Mouse (Mus musculus): ENCODE results near the gene Nup43. TPM values are rescaled to one million over a fixed set of nuclear protein-coding genes. Genes with fewer than 3 reads are reported as not detected.

Gene Nup43
- polyA plus RNA-seq, 1 experiment from 2014 or later, result 44.8 TPM

DNA sequence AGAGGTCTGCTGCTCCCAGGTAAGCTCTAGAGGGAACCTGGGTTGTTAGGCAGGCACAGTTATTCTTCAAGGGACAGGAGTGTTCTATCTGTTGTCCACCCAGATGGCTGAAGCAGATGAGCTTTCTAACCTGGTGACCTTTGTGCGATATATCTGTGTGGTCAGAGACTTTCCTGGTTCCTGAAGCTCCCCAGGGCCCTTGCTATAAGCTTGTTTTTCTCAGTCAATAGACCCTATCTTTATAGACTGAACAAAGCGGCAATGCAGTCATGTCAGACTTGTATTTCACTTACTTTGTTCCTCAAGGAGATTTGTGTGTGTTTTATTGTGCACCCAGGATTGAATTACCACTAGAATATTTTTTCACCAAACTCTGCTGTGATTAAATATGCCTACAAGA is 16.2 kb upstream of the Nup43 start:
- Histone ChIP-seq H3K27ac (no peak overlapping the region), H3K4me1 (replicated peaks) (no peaks in the 10 kb centered on the region), H3K36me3 (peaks cover 25% of the 10 kb centered on the region), H3K27me3 (no peaks in the 10 kb centered on the region), H3K4me3 (replicated peaks) (no peak overlapping the region), H3K9ac (replicated peaks) (no peak overlapping the region), H3K9me3 (no peaks in the 10 kb centered on the region), H3K4me2 (replicated peaks) (no peak overlapping the region)
- no peak for ATAC-seq
- 89% methylated on average over 2 of the region's 2 CpGs for WGBS

DNA sequence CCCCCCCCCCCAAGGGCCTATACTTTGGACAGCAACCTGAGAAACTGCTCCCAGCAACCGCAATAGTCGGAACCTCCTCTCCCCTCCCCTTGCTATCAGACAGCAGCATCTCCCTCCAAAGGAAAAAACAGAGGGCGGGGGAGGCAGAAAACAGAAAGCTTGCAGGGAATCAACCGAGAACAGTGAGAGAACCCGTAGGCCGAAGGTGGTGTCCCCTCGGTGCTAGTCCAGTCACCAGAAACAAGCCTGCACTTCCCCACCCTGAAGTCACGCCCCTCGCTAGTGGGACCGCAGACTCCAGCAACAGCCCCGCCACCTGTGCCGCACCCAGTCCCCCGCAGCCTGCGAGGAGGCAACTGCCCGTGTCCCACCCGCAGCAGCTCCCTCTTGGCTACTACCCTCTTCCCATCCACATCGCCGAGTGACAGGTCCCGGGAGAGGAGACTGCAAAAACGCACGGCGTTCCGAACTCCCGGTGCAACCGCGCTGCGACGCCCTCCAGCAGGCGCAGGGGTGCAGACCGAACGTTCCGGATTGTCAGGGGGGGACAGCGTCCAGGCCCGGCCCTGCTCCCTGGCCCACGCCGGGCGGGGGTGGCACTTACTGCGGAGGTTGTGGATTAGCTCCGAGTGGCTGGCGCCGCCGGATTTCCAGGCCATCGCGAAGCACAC is 4.7 kb upstream of the Nup43 start:
- Histone ChIP-seq H3K36me3 (no peaks in the 10 kb centered on the region), H3K27me3 (no peaks in the 10 kb centered on the region), H3K9me3 (no peaks in the 10 kb centered on the region), H3K4me3 (replicated peaks) (peak overlapping the region; percentile 93), H3K27ac (peak overlapping the region; percentile 96), H3K4me2 (replicated peaks) (peak overlapping the region; percentile 78), H3K9ac (replicated peaks) (peak overlapping the region; percentile 88), H3K4me1 (replicated peaks) (peaks cover 23% of the 10 kb centered on the region)
- under 1% methylated on average over 44 of the region's 44 CpGs for WGBS
- peak; percentile 83 for ATAC-seq

DNA sequence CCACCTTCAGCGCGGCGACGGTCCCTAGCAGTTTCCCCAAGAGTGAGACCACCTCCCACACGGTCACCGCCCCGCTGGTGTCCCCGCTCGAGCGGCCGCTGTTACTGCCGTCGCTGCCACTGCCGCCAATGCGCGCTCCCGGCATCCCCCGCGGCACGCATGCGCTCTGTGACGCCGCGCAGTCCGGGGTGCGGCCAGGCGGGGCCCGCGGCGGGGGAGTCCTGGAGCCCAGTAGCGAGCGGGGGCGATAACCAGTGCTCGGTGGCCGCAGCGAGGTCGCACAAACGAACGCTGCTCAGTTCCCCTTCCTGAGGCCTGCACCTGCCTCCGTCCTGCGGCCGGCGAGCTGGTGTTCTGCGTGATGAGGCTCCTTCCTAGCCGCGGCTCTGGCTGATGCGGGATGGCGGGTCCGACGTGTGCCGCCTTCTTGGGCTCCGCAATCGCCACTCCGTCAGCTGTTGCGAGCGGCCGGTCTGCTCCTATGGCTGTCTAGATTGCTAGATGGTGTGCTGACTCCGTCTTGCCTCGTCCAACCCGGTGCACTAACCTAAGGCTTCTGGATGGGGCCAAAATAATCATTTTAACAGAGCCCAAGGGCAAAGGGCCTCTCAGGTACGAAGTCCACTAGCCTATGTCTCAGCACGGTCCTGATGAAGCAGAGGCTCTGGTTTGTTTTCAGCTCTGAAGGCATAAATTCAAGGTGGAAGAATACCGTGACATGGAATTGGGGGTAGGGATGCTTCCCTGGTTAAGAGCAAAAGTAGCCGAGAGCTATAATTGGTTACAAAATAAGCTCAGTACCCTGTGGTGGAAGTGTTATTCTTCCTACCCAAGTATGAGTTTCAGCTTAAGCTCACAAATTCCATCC is 3.9 kb upstream of the Nup43 start:
- no peaks in the 10 kb centered on the region for H3K9me3 ChIP-seq
- H3K27me3 ChIP-seq, result no peaks in the 10 kb centered on the region
- H3K9ac ChIP-seq (replicated peaks), result peak overlapping the region; percentile 88
- H3K4me3 ChIP-seq (replicated peaks), result peak overlapping the region; percentile 93
- WGBS, result 1% methylated on average over 64 of the region's 64 CpGs
- peak overlapping the region; percentile 78 for H3K4me2 ChIP-seq (replicated peaks)
- H3K27ac ChIP-seq, result peak overlapping the region; percentile 96
- no peaks in the 10 kb centered on the region for H3K36me3 ChIP-seq
- H3K4me1 ChIP-seq (replicated peaks), result peaks cover 30% of the 10 kb centered on the region
- peak; percentile 94 for ATAC-seq

- H3K27me3 ChIP-seq, result no peaks in the 10 kb centered on the region
- H3K9ac ChIP-seq (replicated peaks), result peak overlapping the region; percentile 88
- H3K9me3 ChIP-seq, result no peaks in the 10 kb centered on the region
- H3K36me3 ChIP-seq, result no peaks in the 10 kb centered on the region
- H3K27ac ChIP-seq, result peak overlapping the region; percentile 96
- 77% methylated on average over 6 of the region's 6 CpGs for WGBS
- H3K4me1 ChIP-seq (replicated peaks), result peaks cover 33% of the 10 kb centered on the region
- no peak for ATAC-seq
- H3K4me2 ChIP-seq (replicated peaks), result peak overlapping the region; percentile 78
- peak overlapping the region; percentile 93 for H3K4me3 ChIP-seq (replicated peaks)
Observed at GRCm38 (mm10) chr10:7664027-7664526, 3.2 kb upstream of the Nup43 start.

- Histone ChIP-seq H3K4me2 (replicated peaks) (no peak overlapping the region), H3K9me3 (no peaks in the 10 kb centered on the region), H3K27me3 (no peaks in the 10 kb centered on the region), H3K27ac (no peak overlapping the region), H3K4me1 (replicated peaks) (peaks cover 29% of the 10 kb centered on the region), H3K36me3 (peaks cover 6% of the 10 kb centered on the region; the same call in 1 of the 2 replicates), H3K9ac (replicated peaks) (no peak overlapping the region), H3K4me3 (replicated peaks) (no peak overlapping the region)
- 100% methylated on average over 1 of the region's 1 CpGs for WGBS
- no peak for ATAC-seq
Observed at GRCm38 (mm10) chr10:7664889-7665288, 2.4 kb upstream of the Nup43 start.

DNA sequence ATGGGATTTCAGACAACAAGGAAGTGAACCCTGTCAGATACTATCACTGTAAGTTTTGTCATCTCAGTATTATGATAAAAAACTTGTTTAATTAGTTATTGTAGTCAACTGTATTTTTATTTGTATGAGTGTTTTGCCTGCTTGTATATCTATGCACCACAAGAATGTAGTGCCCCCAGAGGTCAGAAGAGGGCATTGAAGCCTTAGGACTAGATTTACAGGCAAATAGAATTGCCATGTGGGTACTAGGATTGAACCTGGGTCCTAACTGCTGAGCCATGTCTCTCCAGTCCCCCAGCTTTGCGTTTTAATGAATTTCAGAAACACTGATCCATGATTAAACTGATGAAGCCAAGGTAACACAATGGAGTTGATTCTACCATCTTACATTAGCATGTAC is 6.4 kb downstream of the Nup43 start:
- Histone ChIP-seq H3K4me1 (replicated peaks) (peaks cover 6% of the 10 kb centered on the region), H3K27me3 (no peaks in the 10 kb centered on the region), H3K4me2 (replicated peaks) (no peak overlapping the region), H3K9ac (replicated peaks) (no peak overlapping the region), H3K9me3 (no peaks in the 10 kb centered on the region), H3K4me3 (replicated peaks) (no peak overlapping the region), H3K36me3 (peaks cover 66% of the 10 kb centered on the region), H3K27ac (no peak overlapping the region)
- 0 out of 2 replicates have a peak, but pooled peaks have one; percentile 40 for ATAC-seq
- whole genome bisulfite sequencing, result 66% methylated on average over 1 of the region's 1 CpGs

DNA sequence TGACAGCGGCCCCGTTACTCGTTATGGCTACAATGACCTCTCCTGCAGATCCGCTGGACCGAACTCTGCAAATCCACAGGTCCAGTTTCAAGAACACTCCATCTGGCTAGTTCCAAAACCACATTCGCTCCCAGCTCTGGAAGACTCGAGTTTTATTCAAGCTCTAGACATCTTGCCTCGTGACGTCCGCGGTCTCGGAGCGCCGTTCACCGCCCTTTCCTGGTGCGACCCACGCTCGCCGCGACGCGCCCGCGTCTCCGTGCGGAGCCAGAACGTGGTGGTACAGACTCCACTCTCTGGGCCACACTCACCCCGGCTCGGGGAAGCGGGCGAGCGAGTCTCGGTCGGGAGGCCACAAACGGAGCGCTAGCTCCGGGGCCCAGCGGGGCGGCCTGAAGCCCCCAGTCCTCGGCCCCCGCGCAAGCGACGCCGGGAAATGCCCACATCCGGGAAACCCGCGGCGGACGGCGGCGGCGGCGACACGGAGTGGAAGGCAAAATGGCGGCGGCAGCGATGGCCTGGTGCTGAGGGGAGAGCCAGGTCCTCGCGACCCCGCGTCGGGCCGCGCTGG is 13.5 kb downstream of the Nup43 start, which contains the start of the genes Pcmt1 and Lats1:
TSS of gene Pcmt1 (minus strand) at position 406 of the 571 bp plus-strand sequence.
TSS of gene Lats1 (plus strand) at position 484 of the 571 bp plus-strand sequence.
- Histone ChIP-seq H3K4me2 (replicated peaks) (peak within 1 kb of the TSS; percentile 75), H3K9ac (replicated peaks) (peak within 1 kb of the TSS; percentile 99), H3K27me3 (no peaks in the 10 kb centered on the region), H3K9me3 (no peaks in the 10 kb centered on the region), H3K27ac (peak within 1 kb of the TSS; percentile 96), H3K36me3 (peaks cover 35% of the 10 kb centered on the region), H3K4me1 (replicated peaks) (peaks cover 47% of the 10 kb centered on the region), H3K4me3 (replicated peaks) (peak within 1 kb of the TSS; percentile 99)
- WGBS, result under 1% methylated on average over 59 of the region's 65 CpGs
- peak; percentile 92 for ATAC-seq

GRCm38 (mm10) chr10:7681343-7682025 is 14.2 kb downstream of the Nup43 start:
- under 1% methylated on average over 62 of the region's 64 CpGs for WGBS
- Histone ChIP-seq H3K4me3 (replicated peaks) (peak overlapping the region; percentile 99), H3K9me3 (no peaks in the 10 kb centered on the region), H3K36me3 (peaks cover 28% of the 10 kb centered on the region), H3K4me1 (replicated peaks) (peaks cover 47% of the 10 kb centered on the region), H3K27me3 (no peaks in the 10 kb centered on the region), H3K4me2 (replicated peaks) (peak overlapping the region; percentile 75), H3K9ac (replicated peaks) (peak overlapping the region; percentile 99), H3K27ac (peak overlapping the region; percentile 96)
- ATAC-seq, result peak; percentile 88

DNA sequence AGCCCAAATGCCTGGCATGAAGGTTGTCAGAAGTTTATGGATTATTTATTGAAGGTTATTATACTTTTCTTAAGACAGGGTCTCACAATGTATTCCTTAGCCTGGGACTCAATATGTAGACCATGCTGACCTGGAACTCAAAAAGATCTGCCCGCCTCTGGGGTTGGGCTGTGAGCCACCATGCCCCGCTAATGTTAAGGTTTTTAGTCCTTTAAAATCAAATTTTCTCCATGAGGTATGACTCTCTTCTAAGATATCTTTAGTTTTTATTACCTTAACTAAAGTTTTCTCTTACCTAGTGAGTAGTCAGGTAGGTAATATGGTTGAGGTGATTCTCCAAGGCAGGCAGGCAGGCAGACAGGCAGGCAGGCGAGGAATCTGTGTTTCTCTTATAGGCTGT is 14.9 kb downstream of the Nup43 start:
- Histone ChIP-seq H3K4me1 (replicated peaks) (peaks cover 47% of the 10 kb centered on the region), H3K4me2 (replicated peaks) (peak overlapping the region; percentile 75), H3K27me3 (no peaks in the 10 kb centered on the region), H3K27ac (no peak overlapping the region), H3K9ac (replicated peaks) (peak overlapping the region; percentile 99), H3K36me3 (peaks cover 26% of the 10 kb centered on the region), H3K4me3 (replicated peaks) (peak overlapping the region; percentile 99), H3K9me3 (no peaks in the 10 kb centered on the region)
- 71% methylated on average over 3 of the region's 3 CpGs for WGBS
- no peak for ATAC-seq

- H3K27ac ChIP-seq, result no peak overlapping the region
- WGBS, result 93% methylated on average over 6 of the region's 6 CpGs
- no peak overlapping the region for H3K9ac ChIP-seq (replicated peaks)
- H3K4me3 ChIP-seq (replicated peaks), result no peak overlapping the region
- peaks cover 23% of the 10 kb centered on the region for H3K4me1 ChIP-seq (replicated peaks)
- H3K27me3 ChIP-seq, result no peaks in the 10 kb centered on the region
- no peak for ATAC-seq
- H3K4me2 ChIP-seq (replicated peaks), result no peak overlapping the region
- peaks cover 13% of the 10 kb centered on the region for H3K36me3 ChIP-seq
- no peaks in the 10 kb centered on the region for H3K9me3 ChIP-seq
Observed at GRCm38 (mm10) chr10:7686902-7687301, 19.6 kb downstream of the Nup43 start.

DNA sequence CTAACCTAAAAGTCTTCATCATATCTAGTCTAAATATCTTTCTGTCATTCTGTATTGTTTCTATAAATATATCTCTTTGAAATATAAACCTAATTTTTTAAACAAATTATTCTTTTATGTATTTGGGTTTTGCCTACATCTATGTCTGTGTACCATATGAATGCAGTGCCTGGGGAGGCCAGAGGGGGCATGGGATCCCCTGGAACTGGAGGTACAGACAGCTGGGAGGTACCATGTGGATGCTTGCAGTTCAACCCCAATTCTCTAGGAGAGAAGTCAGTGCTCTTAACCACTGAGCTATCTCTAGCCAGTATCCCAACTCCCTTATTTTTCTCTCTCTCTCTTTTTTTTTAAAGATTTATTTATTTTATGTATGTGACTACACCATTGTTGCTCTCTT is 28.0 kb downstream of the Nup43 start:
- peaks cover 75% of the 10 kb centered on the region for H3K36me3 ChIP-seq
- no peak overlapping the region for H3K9ac ChIP-seq (replicated peaks)
- H3K27me3 ChIP-seq, result no peaks in the 10 kb centered on the region
- H3K9me3 ChIP-seq, result no peaks in the 10 kb centered on the region
- no peak overlapping the region for H3K27ac ChIP-seq
- no peak overlapping the region for H3K4me3 ChIP-seq (replicated peaks)
- no peak overlapping the region for H3K4me2 ChIP-seq (replicated peaks)
- H3K4me1 ChIP-seq (replicated peaks), result no peaks in the 10 kb centered on the region
- no peak for ATAC-seq
